ENCODE assay signal across 9 mouse cellular contexts in the genomic region with DNA sequence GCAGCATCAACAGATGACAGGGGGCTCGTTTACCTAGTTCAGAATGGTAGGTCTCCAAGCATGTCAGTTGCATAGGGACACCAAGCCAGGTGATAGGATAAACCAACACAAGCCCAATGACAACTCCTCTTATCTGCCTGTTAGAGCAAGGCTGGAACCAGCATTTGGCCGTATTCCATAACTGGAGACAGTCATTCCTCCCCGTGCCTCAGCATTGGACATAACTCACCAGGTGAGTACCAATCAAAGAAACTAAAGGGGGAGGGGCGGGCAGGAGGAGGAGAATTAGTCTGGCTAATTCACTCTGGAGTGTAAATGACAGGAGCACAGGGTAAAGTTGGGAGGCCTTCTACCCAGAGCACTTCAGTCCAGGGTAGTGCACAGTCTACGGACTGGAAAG. TPM values are rescaled to one million over a fixed set of nuclear protein-coding genes. Genes with fewer than 3 reads are reported as not detected.
DNase-seq lines count a peak whose midpoint lies in the region; ATAC-seq and TF ChIP-seq lines count a peak whose summit lies in the region.
"Had no signal": no experiment of that assay in that cellular context is flagged by ENCODE, and none has a peak within 500 bp of the region (broad histone marks: within the 10 kb centered on the region; RNA-seq: fewer than 3 reads in every experiment).

No protein-coding gene starts in this region.

- peaks cover 96% of the 10 kb centered on the region for H3K36me3 ChIP-seq in forebrain, embryonic 10.5 days (replicated peaks)
- no peaks in the 10 kb centered on the region for H3K36me3 ChIP-seq in forebrain, postnatal 0 days (ENCODE audit: insufficient read depth)
- H3K36me3 ChIP-seq in kidney, embryonic 16.5 days (ENCODE audit: insufficient read depth, low read length) = peaks cover 13% of the 10 kb centered on the region; the same call in 1 of the 2 replicates
- no peaks in the 10 kb centered on the region for H3K36me3 ChIP-seq in embryonic facial prominence, embryonic 11.5 days (replicated peaks; ENCODE audit: control insufficient read depth, insufficient read depth, low read depth, low read length)
- peaks cover 5% of the 10 kb centered on the region; the same call in 1 of the 2 replicates for H3K36me3 ChIP-seq in intestine, postnatal 0 days (ENCODE audit: control insufficient read depth, insufficient read depth)

- DNase-seq in forebrain, embryonic 10.5 days (ENCODE audit: extremely low spot score, low spot score) = no peak
- no peak for DNase-seq in forebrain, postnatal 0 days
- DNase-seq in kidney, adult 8-10 months = no peak
- DNase-seq in embryonic facial prominence, embryonic 11.5 days (ENCODE audit: low spot score) = no peak
- DNase-seq in cerebellum, postnatal 36 days = no peak
- no peak for DNase-seq in left cerebral cortex, postnatal 4 days
- DNase-seq: lung, adult 18-20 months had no signal

- no peak overlapping the region for H3K9ac ChIP-seq in forebrain, postnatal 0 days
- peak overlapping the region; percentile 31; the same call in 1 of the 2 replicates for H3K9ac ChIP-seq in kidney, embryonic 16.5 days (replicated peaks; ENCODE audit: low read length)
- no peak overlapping the region for H3K9ac ChIP-seq in embryonic facial prominence, embryonic 11.5 days (replicated peaks; ENCODE audit: low read length)
- no peak overlapping the region for H3K9ac ChIP-seq in intestine, postnatal 0 days (ENCODE audit: low read depth, low read length)

- peaks cover 100% of the 10 kb centered on the region for H3K4me1 ChIP-seq in forebrain, embryonic 10.5 days
- H3K4me1 ChIP-seq in forebrain, postnatal 0 days (ENCODE audit: insufficient read depth) = peaks cover 16% of the 10 kb centered on the region
- H3K4me1 ChIP-seq in kidney, embryonic 16.5 days (ENCODE audit: insufficient read depth, low read length) = peaks cover 98% of the 10 kb centered on the region
- peaks cover 40% of the 10 kb centered on the region for H3K4me1 ChIP-seq in embryonic facial prominence, embryonic 11.5 days (ENCODE audit: control insufficient read depth, insufficient read depth, low read length)
- H3K4me1 ChIP-seq in intestine, postnatal 0 days (replicated peaks; ENCODE audit: control insufficient read depth, insufficient read depth, low read length) = peaks cover 12% of the 10 kb centered on the region; the same call in 1 of the 2 replicates

- no peak overlapping the region for H3K4me2 ChIP-seq in forebrain, postnatal 0 days (ENCODE audit: low read depth)
- H3K4me2 ChIP-seq in kidney, embryonic 16.5 days (replicated peaks; ENCODE audit: low read depth, low read length) = 0 out of 2 replicates have a peak overlapping the region, but pooled peaks have one; percentile 36
- H3K4me2 ChIP-seq in embryonic facial prominence, embryonic 11.5 days (ENCODE audit: low read depth, low read length) = no peak overlapping the region
- peak overlapping the region; percentile 32; the same call in 1 of the 2 replicates for H3K4me2 ChIP-seq in intestine, postnatal 0 days (replicated peaks; ENCODE audit: low read depth)

- H3K4me3 ChIP-seq in forebrain, embryonic 10.5 days = peak overlapping the region; percentile 5; the same call in 1 of the 2 replicates
- H3K4me3 ChIP-seq in forebrain, postnatal 0 days (ENCODE audit: low read depth, low read length) = no peak overlapping the region
- no peak overlapping the region for H3K4me3 ChIP-seq in kidney, embryonic 16.5 days (ENCODE audit: low read length)
- H3K4me3 ChIP-seq in embryonic facial prominence, embryonic 11.5 days (ENCODE audit: low read depth, low read length) = no peak overlapping the region
- H3K4me3 ChIP-seq in intestine, postnatal 0 days (ENCODE audit: low read depth, low read length) = no peak overlapping the region

- H3K27me3 ChIP-seq in forebrain, embryonic 10.5 days (ENCODE audit: poor library complexity, severe bottlenecking) = peaks cover 40% of the 10 kb centered on the region
- H3K27me3 ChIP-seq in forebrain, postnatal 0 days (ENCODE audit: insufficient read depth, low read length) = no peaks in the 10 kb centered on the region
- no peaks in the 10 kb centered on the region for H3K27me3 ChIP-seq in kidney, embryonic 16.5 days (ENCODE audit: insufficient read depth, low read length)
- no peaks in the 10 kb centered on the region for H3K27me3 ChIP-seq in embryonic facial prominence, embryonic 11.5 days (ENCODE audit: control insufficient read depth, insufficient read depth, low read length)
- H3K27me3 ChIP-seq in intestine, postnatal 0 days (replicated peaks; ENCODE audit: control insufficient read depth, insufficient read depth, low read length) = no peaks in the 10 kb centered on the region

- 81% methylated on average over 5 of the region's 5 CpGs for WGBS in forebrain, embryonic 10.5 days
- 63% methylated on average over 5 of the region's 5 CpGs for WGBS in forebrain, postnatal 0 days
- WGBS in kidney, embryonic 16.5 days = 60% methylated on average over 5 of the region's 5 CpGs
- WGBS in embryonic facial prominence, embryonic 11.5 days = 63% methylated on average over 5 of the region's 5 CpGs
- 55% methylated on average over 5 of the region's 5 CpGs for WGBS in intestine, postnatal 0 days

- H3K27ac ChIP-seq in forebrain, embryonic 10.5 days = peak overlapping the region; percentile 97
- H3K27ac ChIP-seq in forebrain, postnatal 0 days (ENCODE audit: low read depth, low read length) = no peak overlapping the region
- H3K27ac ChIP-seq in kidney, embryonic 16.5 days (ENCODE audit: low read length) = peak overlapping the region; percentile 86
- H3K27ac ChIP-seq in embryonic facial prominence, embryonic 11.5 days (replicated peaks; ENCODE audit: low read depth, low read length) = peak overlapping the region; percentile 67
- no peak overlapping the region for H3K27ac ChIP-seq in intestine, postnatal 0 days (ENCODE audit: low read depth, low read length)

- intact Hi-C loops in left cerebral cortex, postnatal 4 days (cut with DNase I) = no loop called here

- no peak for TF ChIP-seq CTCF in forebrain, postnatal 0 days (IDR thresholded peaks at IDR 0.05; ENCODE audit: low read depth)
- TF ChIP-seq CTCF in intestine, postnatal 0 days (IDR thresholded peaks at IDR 0.05; ENCODE audit: low read depth) = no peak

- ATAC-seq in forebrain, postnatal 0 days = no peak
- no peak for ATAC-seq in kidney, embryonic 16.5 days (ENCODE audit: low FRiP score, low TSS enrichment)
- no peak for ATAC-seq in embryonic facial prominence, embryonic 11.5 days (replicated peaks; ENCODE audit: insufficient number of reproducible peaks, low FRiP score, low TSS enrichment, low read depth)
- peak; percentile 6; the same call in 1 of the 2 replicates for ATAC-seq in intestine, postnatal 0 days

- no peaks in the 10 kb centered on the region for H3K9me3 ChIP-seq in forebrain, embryonic 10.5 days
- H3K9me3 ChIP-seq in forebrain, postnatal 0 days (ENCODE audit: low read length) = no peaks in the 10 kb centered on the region
- H3K9me3 ChIP-seq in kidney, embryonic 16.5 days (ENCODE audit: low read length) = no peaks in the 10 kb centered on the region
- no peaks in the 10 kb centered on the region for H3K9me3 ChIP-seq in embryonic facial prominence, embryonic 11.5 days (replicated peaks; ENCODE audit: control insufficient read depth, low read length)
- no peaks in the 10 kb centered on the region for H3K9me3 ChIP-seq in intestine, postnatal 0 days (ENCODE audit: control insufficient read depth)

RNA-seq across cellular contexts. Expression of a gene that starts 21.5 kb away (rescaled TPM):
- 25.4 and 26.7 TPM in 2 replicates for polyA plus RNA-seq in forebrain, embryonic 10.5 days (2016; fragmentation: Nextera tagmentation; extraction: Ambion mirVana)
- 23.8 and 38.7 TPM in 2 replicates for total RNA-seq in forebrain, postnatal 0 days (2014; rRNA removed)
- polyA plus RNA-seq in forebrain, postnatal 0 days (2015; fragmentation: Nextera tagmentation; extraction: Ambion mirVana) = 5.0 and 6.8 TPM in 2 replicates
- polyA plus RNA-seq in kidney, embryonic 16.5 days (2015; fragmentation: Nextera tagmentation; extraction: Ambion mirVana) = 23.7 and 27.0 TPM in 2 replicates
- polyA plus RNA-seq in embryonic facial prominence, embryonic 11.5 days (2014; fragmentation: Nextera tagmentation; extraction: Ambion mirVana) = 17.2 and 17.7 TPM in 2 replicates
- 3.6 and 3.7 TPM in 2 replicates for polyA plus RNA-seq in intestine, postnatal 0 days (2015; fragmentation: Nextera tagmentation; extraction: Ambion mirVana)
- 10 to 100 TPM; 39.5 to 42.1 TPM for total RNA-seq in left cerebral cortex, postnatal 4 days (2021)

RNA-seq across cellular contexts. Expression of a gene that starts 50.0 kb away (rescaled TPM):
- 27.0 and 29.8 TPM in 2 replicates for polyA plus RNA-seq in forebrain, embryonic 10.5 days (2016; fragmentation: Nextera tagmentation; extraction: Ambion mirVana)
- 52.6 and 65.6 TPM in 2 replicates for total RNA-seq in forebrain, postnatal 0 days (2014; rRNA removed)
- 9.0 and 10.9 TPM in 2 replicates for polyA plus RNA-seq in forebrain, postnatal 0 days (2015; fragmentation: Nextera tagmentation; extraction: Ambion mirVana)
- polyA plus RNA-seq in kidney, embryonic 16.5 days (2015; fragmentation: Nextera tagmentation; extraction: Ambion mirVana) = 27.6 and 28.6 TPM in 2 replicates
- 30.4 and 33.3 TPM in 2 replicates for polyA plus RNA-seq in embryonic facial prominence, embryonic 11.5 days (2014; fragmentation: Nextera tagmentation; extraction: Ambion mirVana)
- 17.4 and 18.3 TPM in 2 replicates for polyA plus RNA-seq in intestine, postnatal 0 days (2015; fragmentation: Nextera tagmentation; extraction: Ambion mirVana)
- 10 to 100 TPM; 52.3 to 52.6 TPM for total RNA-seq in left cerebral cortex, postnatal 4 days (2021)

Comparison
In these comparisons a context has a peak if more than half of its experiments do, and no peak if none do; other contexts are left out.
1. H3K27ac ChIP-seq: peak in forebrain, embryonic 10.5 days (single experiment), kidney, embryonic 16.5 days (single experiment) and embryonic facial prominence, embryonic 11.5 days (single experiment); none in forebrain, postnatal 0 days (single experiment) and intestine, postnatal 0 days (single experiment).
2. H3K4me2 ChIP-seq: peak in kidney, embryonic 16.5 days (single experiment) and intestine, postnatal 0 days (single experiment); none in forebrain, postnatal 0 days (single experiment) and embryonic facial prominence, embryonic 11.5 days (single experiment).